Mouse (Mus musculus) intestine, postnatal 0 days (tissue): ENCODE data around the gene Gramd1a. TPM values are rescaled to one million over a fixed set of nuclear protein-coding genes. Genes with fewer than 3 reads are reported as not detected.

Experiments used
- ATAC-seq: fragments of 200-750 bp; cut with Nextera tagmentation; 2 replicates; pipeline ENCODE4 v1.8.0; 2017; ENCODE audit warnings: mild to moderate bottlenecking, moderate TSS enrichment, moderate library complexity
- H3K27ac ChIP-seq: fragments of 300-500 bp; sonication (generic); 2 replicates; pipeline ENCODE4 v1.5.1; 2014; ENCODE audit warnings: mild to moderate bottlenecking, low read depth, low read length, moderate library complexity
- H3K27me3 ChIP-seq: fragments of 300-500 bp; sonication (generic); replicated peaks from 2 replicates; pipeline ENCODE4 v1.6.1; 2014; ENCODE audit warnings: low read length, mixed read lengths; ENCODE audit not compliant: control insufficient read depth, insufficient read depth
- H3K36me3 ChIP-seq: fragments of 300-500 bp; sonication (generic); 2 replicates; pipeline ENCODE4 v1.6.1; 2014; ENCODE audit warnings: mild to moderate bottlenecking, moderate library complexity; ENCODE audit not compliant: control insufficient read depth, insufficient read depth
- H3K4me1 ChIP-seq: fragments of 300-500 bp; sonication (generic); replicated peaks from 2 replicates; pipeline ENCODE4 v1.6.1; 2014; ENCODE audit warnings: antibody characterized with exemption, low read length, mixed read lengths; ENCODE audit not compliant: control insufficient read depth, insufficient read depth
- H3K4me2 ChIP-seq: fragments of 300-500 bp; sonication (generic); replicated peaks from 2 replicates; pipeline ENCODE4 v1.6.1; 2014; ENCODE audit warnings: low read depth, mild to moderate bottlenecking, moderate library complexity
- H3K4me3 ChIP-seq: fragments of 300-500 bp; sonication (generic); 2 replicates; pipeline ENCODE4 v1.5.1; 2014; ENCODE audit warnings: low read depth, low read length
- H3K9ac ChIP-seq: fragments of 300-500 bp; sonication (generic); 2 replicates; pipeline ENCODE4 v1.6.1; 2014; ENCODE audit warnings: mild to moderate bottlenecking, low read depth, low read length
- H3K9me3 ChIP-seq: fragments of 300-500 bp; sonication (generic); 2 replicates; pipeline ENCODE4 v1.6.1; 2016; ENCODE audit warnings: mixed run types; ENCODE audit not compliant: control insufficient read depth
- CTCF ChIP-seq: sonication (generic); IDR thresholded peaks from 2 replicates; pipeline ENCODE4 v1.5.1; 2016; ENCODE audit warnings: low read depth, mild to moderate bottlenecking, control low read depth, antibody characterized with exemption, moderate library complexity
- WGBS: fragments of 180-500 bp; shearing (Covaris S2); extraction: QIAGEN DNeasy Blood & Tissue Kit; methylation state at CpG from one replicate; pipeline ENCODE4 v1.1.7; 2014; 5-methylcytosine and 5-hydroxymethylcytosine counted together
- polyA plus RNA-seq: library from polyadenylated mRNA; unstranded; fragments of >200 nt; fragmentation: Nextera tagmentation; extraction: Ambion mirVana; gene quantifications from 2 replicates; pipeline ENCODE4 v1.2.1, GENCODE M21; 2015

Gene Gramd1a
- polyA plus RNA-seq = 10.3 and 12.4 TPM in 2 replicates

DNA sequence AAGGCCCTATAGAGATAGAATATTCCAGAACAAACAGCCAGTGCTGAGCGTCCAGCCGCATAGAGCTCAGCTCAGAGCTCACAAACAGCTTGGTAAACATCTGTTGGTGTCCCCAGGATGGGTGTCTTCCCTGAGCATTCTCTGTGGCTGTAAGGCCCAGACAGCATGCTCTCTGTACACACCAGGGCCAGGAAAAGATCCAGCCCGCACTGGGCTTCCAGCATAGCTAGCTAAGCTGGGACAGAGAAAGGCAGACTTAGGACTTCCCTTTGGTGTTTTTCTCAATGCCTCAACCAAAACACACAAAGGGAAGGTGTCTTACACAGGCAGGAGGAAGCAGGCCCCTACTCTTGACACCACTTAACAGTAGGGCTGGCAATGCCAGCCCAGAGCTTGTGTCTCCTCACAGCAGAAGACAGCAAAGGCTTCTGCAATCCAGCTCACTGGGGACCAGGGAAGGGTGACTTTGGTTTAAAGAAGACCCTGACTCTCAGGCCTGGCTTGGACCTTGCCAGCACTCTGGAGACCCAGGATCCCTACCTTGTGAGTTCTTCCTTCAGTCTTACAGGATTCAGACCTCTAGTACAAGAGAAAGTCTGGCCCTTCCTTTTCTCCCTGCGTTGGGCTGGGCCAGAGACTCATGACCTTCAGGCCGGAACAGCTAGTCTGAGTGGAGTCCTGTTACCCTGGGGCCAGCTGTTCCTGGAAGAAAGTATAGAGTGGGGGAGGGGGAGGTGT lies at the start of gene Gramd1a:
Gene Gramd1a, minus strand, starts transcription at position 601 of the 738 bp plus-strand sequence.
- H3K27ac ChIP-seq = peak within 1 kb of the TSS; percentile 36; the same call in 1 of the 2 replicates
- no peak for ATAC-seq
- H3K9me3 ChIP-seq = no peaks in the 10 kb centered on the region
- H3K4me1 ChIP-seq = no peaks in the 10 kb centered on the region
- WGBS = 57% methylated on average over 5 of the region's 5 CpGs
- H3K4me2 ChIP-seq = no peak within 1 kb of the TSS
- no peak within 1 kb of the TSS; the same call in 1 of the 2 replicates for H3K9ac ChIP-seq
- H3K36me3 ChIP-seq = no peaks in the 10 kb centered on the region
- no peak within 1 kb of the TSS for H3K4me3 ChIP-seq
- no peak for TF ChIP-seq CTCF
- no peaks in the 10 kb centered on the region for H3K27me3 ChIP-seq

DNA sequence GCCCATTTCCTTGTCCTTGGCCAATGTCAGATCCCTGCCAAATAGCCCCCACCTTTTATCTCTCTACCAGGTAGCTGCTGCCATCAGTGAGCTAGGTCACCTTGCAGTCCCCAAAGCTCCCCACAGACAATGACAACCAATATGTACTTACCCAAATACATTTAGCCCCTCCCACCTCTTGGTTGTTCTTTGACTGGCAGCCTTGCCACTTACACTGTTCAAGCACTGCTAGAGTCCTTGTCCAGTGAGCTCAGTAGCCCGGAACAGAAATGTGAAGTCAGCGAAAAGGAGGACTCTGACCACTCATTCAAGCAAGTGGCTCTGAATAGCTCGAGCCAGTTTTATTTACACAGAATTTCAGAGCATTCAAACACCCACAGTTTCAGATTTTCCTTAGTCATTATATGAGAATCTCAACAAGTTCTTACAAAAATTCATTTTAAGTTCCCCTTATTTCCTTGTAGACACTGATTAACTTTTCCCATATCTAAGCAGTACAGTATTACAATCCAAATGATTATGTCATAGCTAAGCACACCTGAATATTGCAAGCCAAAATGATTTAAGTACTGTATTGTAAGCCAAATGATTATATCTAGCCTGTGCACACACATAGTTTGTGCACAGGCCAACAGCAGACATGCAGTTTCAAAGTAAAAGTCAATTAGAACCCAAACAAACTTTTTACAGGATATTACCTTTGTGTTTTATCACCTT lies 40.1 kb upstream of the Gramd1a start:
- no peak for ATAC-seq

DNA sequence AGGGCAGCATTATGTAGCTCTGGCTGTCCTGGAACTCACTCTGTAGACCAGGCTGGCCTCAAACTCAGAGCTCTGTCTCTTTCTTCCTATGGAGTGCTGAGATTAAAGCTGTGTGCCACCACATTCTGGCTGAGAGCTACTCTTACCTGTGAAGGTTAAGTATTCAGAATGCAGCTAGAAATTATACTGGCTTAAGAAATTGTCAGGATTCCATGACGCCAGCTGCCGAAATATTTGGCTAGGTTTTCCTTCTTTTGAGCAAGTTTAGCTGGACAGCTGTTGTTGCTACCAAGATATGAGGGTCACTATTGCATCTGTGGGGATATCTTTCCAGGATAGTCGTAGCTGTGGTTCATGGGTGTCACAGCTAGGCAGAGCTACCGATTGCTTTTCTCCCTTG lies 29.0 kb upstream of the Gramd1a start:
- no peak overlapping the region for H3K4me3 ChIP-seq
- no peaks in the 10 kb centered on the region for H3K27me3 ChIP-seq
- no peak overlapping the region for H3K27ac ChIP-seq
- H3K9me3 ChIP-seq = no peaks in the 10 kb centered on the region
- no peak for TF ChIP-seq CTCF
- H3K4me2 ChIP-seq = no peak overlapping the region
- no peaks in the 10 kb centered on the region for H3K36me3 ChIP-seq
- WGBS = 69% methylated on average over 4 of the region's 4 CpGs
- no peak overlapping the region for H3K9ac ChIP-seq
- no peaks in the 10 kb centered on the region for H3K4me1 ChIP-seq
- no peak for ATAC-seq

More for the DNA sequence above, 40.1 kb upstream of the Gramd1a start:
- H3K9me3 ChIP-seq = no peaks in the 10 kb centered on the region
- H3K4me2 ChIP-seq = no peak overlapping the region
- 57% methylated on average over 3 of the region's 3 CpGs for WGBS
- no peak for TF ChIP-seq CTCF
- no peaks in the 10 kb centered on the region for H3K27me3 ChIP-seq
- no peak overlapping the region for H3K27ac ChIP-seq
- H3K36me3 ChIP-seq = no peaks in the 10 kb centered on the region
- no peak overlapping the region for H3K9ac ChIP-seq
- H3K4me3 ChIP-seq = no peak overlapping the region
- H3K4me1 ChIP-seq = no peaks in the 10 kb centered on the region

DNA sequence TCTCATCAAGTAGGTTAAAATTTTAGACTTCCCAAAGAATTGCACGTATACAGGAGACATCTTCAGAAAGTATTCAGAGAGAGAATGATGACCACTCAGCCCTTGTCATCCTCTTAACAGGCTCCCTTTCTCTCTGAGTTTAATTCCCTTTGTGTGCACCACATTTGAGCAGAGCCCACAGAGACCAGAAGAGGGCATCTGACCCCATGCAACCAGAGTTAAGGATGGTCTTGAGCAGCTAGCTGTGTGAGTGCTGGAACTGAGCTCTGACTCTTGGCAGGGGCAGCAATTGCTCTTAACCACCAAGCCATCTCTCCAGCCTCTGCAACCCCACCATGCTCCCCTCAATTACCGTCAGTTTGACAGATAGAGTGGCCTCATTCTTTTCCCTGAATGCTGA lies 27.2 kb upstream of the Gramd1a start:
- H3K4me1 ChIP-seq = no peaks in the 10 kb centered on the region
- WGBS = 41% methylated on average over 2 of the region's 2 CpGs
- H3K4me3 ChIP-seq = no peak overlapping the region
- H3K9ac ChIP-seq = no peak overlapping the region
- no peak overlapping the region for H3K4me2 ChIP-seq
- H3K27me3 ChIP-seq = no peaks in the 10 kb centered on the region
- no peak for ATAC-seq
- no peaks in the 10 kb centered on the region for H3K36me3 ChIP-seq
- TF ChIP-seq CTCF = peak; percentile 47
- H3K9me3 ChIP-seq = no peaks in the 10 kb centered on the region
- no peak overlapping the region for H3K27ac ChIP-seq

DNA sequence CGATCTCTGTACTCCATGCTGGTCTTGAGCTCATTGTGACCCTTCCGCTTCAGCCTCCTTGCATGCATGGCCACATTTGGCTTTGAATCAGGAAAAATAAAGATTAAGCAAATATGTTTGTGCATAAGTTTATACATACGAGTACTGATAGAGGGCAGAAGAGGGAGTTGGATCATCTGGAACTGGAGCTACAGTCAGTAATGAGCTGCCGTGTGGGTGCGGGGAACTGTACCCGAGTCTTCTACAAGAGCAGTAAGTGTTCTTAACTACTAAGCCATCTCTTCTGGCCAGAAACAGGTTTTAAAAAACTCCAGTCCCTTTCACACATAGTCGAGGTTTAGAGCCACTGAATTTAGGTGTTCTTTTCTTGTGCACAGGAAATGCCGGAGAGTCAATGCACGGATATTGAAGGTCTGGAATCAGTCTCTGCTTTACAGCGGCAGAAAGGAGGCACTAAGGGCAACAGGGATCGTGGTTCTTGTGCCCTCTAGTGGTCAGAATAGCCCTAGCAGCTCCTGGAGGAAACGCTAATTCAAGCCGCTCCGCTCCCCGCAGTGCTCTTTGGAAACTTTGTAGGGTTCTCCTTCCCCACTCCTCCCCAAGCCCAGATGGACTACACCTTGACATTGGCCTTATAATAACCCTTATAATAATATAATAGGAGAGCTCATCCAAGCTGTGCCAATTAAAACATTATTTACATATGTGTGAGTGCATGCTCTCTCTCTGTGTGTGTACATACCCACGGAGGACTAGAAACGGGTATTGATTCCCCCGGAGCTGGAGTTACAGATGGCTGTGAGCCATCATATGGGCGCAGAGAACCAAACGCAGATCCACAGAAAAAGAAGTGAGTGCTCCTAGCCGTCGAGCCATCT lies 21.4 kb upstream of the Gramd1a start:
- Histone ChIP-seq H3K27ac (no peak overlapping the region), H3K36me3 (no peaks in the 10 kb centered on the region), H3K4me3 (no peak overlapping the region; the same call in 1 of the 2 replicates), H3K9ac (no peak overlapping the region), H3K9me3 (no peaks in the 10 kb centered on the region), H3K4me2 (0 out of 2 replicates have a peak overlapping the region, but pooled peaks have one; percentile 17), H3K4me1 (no peaks in the 10 kb centered on the region), H3K27me3 (0 out of 2 replicates have a peak, but pooled peaks cover 4% of the 10 kb centered on the region)
- peak; percentile 95 for TF ChIP-seq CTCF
- WGBS = 21% methylated on average over 22 of the region's 22 CpGs
- ATAC-seq = peak; percentile 47; the same call in 1 of the 2 replicates

DNA sequence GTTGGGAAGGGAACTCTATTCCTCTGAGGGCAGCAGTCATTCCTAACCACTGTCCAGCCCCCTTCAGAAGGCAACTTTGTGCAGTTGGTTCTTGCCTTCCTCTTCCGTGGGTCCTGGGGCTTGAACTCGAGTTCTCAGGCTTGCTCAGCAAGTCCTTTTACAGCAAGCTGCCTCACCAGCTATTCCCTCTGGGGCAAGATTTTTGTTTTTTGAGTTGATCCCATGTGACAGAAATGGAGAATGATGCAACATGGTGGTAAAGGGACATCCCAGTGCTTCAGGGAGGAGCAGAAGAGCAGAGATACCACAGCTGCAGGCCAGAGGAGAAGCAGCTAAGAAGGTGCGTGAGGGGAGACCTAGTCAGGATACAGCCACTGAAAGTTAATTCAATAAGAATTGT lies 19.4 kb upstream of the Gramd1a start:
- no peak overlapping the region for H3K4me2 ChIP-seq
- WGBS = 85% methylated on average over 3 of the region's 3 CpGs
- TF ChIP-seq CTCF = no peak
- H3K36me3 ChIP-seq = no peaks in the 10 kb centered on the region
- no peak overlapping the region for H3K4me3 ChIP-seq
- H3K27ac ChIP-seq = no peak overlapping the region
- 0 out of 2 replicates have a peak, but pooled peaks cover 4% of the 10 kb centered on the region for H3K27me3 ChIP-seq
- no peak overlapping the region for H3K9ac ChIP-seq
- no peaks in the 10 kb centered on the region for H3K9me3 ChIP-seq
- no peak for ATAC-seq
- no peaks in the 10 kb centered on the region for H3K4me1 ChIP-seq
